Mouse (Mus musculus) testis, adult 2 months (tissue): Measurements from ENCODE around the gene Ndrg3.

ENCODE experiments used
- CTCF ChIP-seq: fragments of 200-500 bp; IDR thresholded peaks from 2 replicates; pipeline ENCODE4 v1.5.1; 2012; ENCODE audit warnings: low read depth, mild to moderate bottlenecking, inconsistent platforms, low read length, moderate library complexity; ENCODE audit not compliant: control insufficient read depth, insufficient read depth, insufficient replicate concordance
- POLR2A ChIP-seq: fragments of 200-500 bp; IDR thresholded peaks from 2 replicates; pipeline ENCODE4 v1.6.1; 2012; ENCODE audit warnings: low read depth, mild to moderate bottlenecking, inconsistent platforms, low read length, moderate library complexity; ENCODE audit not compliant: control insufficient read depth

- TF ChIP-seq CTCF (no peak), POLR2A (no peak)
These were observed 54.1 kb downstream of the Ndrg3 start for GRCm38 (mm10) chr2:156937795-156938194.
